Mouse (Mus musculus): ENCODE measurements at regions not wholly inside any gene's neighbourhood (a gene's known extent, or its start where the extent isn't known, plus 50 kb on each side); places are given as distances from the start of the nearest gene placed in this dataset.

- intact Hi-C loops (cut with DNase I): loop anchor here (2.0 kb wide), 1 partner anchor 82 kb away; no protein-coding TSS in a partner anchor
- TF ChIP-seq CTCF (IDR thresholded peaks at IDR 0.05): peak; percentile 61
- H3K27ac ChIP-seq: no peak overlapping the region
- H3K4me3 ChIP-seq: no peak overlapping the region
- no peak for DNase-seq (ENCODE audit: extremely low spot score in 1 of 2, low spot score in 2 of 2)
Observed at GRCm38 (mm10) chr2:96234613-96235012, 83.4 kb upstream of the Lrrc4c start.

- no peak for DNase-seq (ENCODE audit: extremely low spot score in 1 of 2, low spot score in 2 of 2)
- intact Hi-C loops (cut with DNase I): no loop called here
- H3K27ac ChIP-seq: no peak overlapping the region
- no peak for TF ChIP-seq CTCF (IDR thresholded peaks at IDR 0.05)
- no peak overlapping the region for H3K4me3 ChIP-seq
Observed at GRCm38 (mm10) chr2:96239246-96239645, 78.7 kb upstream of the Lrrc4c start.

- DNase-seq (ENCODE audit: extremely low spot score in 1 of 2, low spot score in 2 of 2): no peak
- Histone ChIP-seq H3K4me3 (no peak overlapping the region), H3K27ac (no peak overlapping the region)
- intact Hi-C loops (cut with DNase I): no loop called here
- TF ChIP-seq CTCF (IDR thresholded peaks at IDR 0.05): no peak
Observed at GRCm38 (mm10) chr2:96240543-96241090, 77.4 kb upstream of the Lrrc4c start.

DNA sequence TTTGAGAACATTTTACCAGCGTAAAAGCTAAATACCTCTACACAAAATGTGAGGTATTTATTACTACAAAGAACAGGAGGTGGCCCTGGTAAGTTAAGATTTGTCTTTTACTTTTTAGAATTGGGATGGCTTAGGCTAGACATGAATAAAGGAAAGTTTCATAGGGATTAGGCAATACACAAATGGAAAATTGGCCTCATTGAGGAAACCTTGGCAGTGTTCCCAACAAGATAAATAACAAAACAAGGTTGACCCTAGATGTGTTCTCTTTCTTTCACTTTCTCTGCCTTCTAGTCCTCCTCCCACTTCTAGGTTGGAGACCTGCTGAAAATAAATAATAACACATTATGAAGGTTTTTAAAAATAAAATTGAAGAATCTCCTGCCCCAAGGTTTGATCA lies 64.3 kb upstream of the Lrrc4c start:
- intact Hi-C loops (cut with DNase I): no loop called here
- no peak for TF ChIP-seq CTCF (IDR thresholded peaks at IDR 0.05)
- H3K4me3 ChIP-seq: no peak overlapping the region

DNA sequence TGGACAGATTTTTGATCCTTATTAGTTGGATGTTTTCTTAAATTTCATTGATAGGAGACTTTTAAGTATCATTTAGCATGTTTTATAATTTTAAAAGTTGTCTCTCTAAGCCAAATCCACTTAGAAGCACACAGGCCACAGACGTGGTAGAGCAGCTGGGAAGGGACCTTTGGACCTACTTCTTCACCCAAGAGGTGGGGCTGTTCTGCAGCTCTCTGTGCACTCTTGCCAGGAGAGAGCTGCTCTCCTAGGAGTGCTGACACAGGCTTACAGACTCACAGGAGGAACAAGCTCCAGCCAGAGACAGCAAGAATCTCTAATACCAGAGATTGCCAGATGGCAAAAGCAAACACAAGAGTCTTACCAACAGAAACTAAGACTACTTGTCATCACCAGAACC lies 61.5 kb upstream of the Lrrc4c start:
- no peak overlapping the region for H3K27ac ChIP-seq
- intact Hi-C loops (cut with DNase I): no loop called here
- TF ChIP-seq CTCF (IDR thresholded peaks at IDR 0.05): no peak
- no peak overlapping the region for H3K4me3 ChIP-seq
- DNase-seq (ENCODE audit: extremely low spot score in 1 of 2, low spot score in 2 of 2): no peak

More for the DNA sequence above, 64.3 kb upstream of the Lrrc4c start:
- DNase-seq (ENCODE audit: extremely low spot score in 1 of 2, low spot score in 2 of 2): no peak
- no peak overlapping the region for H3K27ac ChIP-seq

Measured in left cerebral cortex, adult 2 months (tissue).